Mouse (Mus musculus): ENCODE results near the gene Macrod2. TPM values are rescaled to one million over a fixed set of nuclear protein-coding genes. Genes with fewer than 3 reads are reported as not detected.

Gene Macrod2
- polyA plus RNA-seq, 1 experiment from 2014 or later: 19.9 TPM

GRCm38 (mm10) chr2:141712265-141712664, 1317.2 kb downstream of the Macrod2 start:
- DNase-seq (ENCODE audit: low spot score) (no peak), ATAC-seq (replicated peaks; ENCODE audit: low FRiP score) (no peak)
- H3K36me3 ChIP-seq (ENCODE audit: control insufficient read depth, insufficient read depth, low read length): no peaks in the 10 kb centered on the region
- no peaks in the 10 kb centered on the region for H3K4me1 ChIP-seq (replicated peaks; ENCODE audit: control insufficient read depth, insufficient read depth, low read length)
- 83% methylated on average over 4 of the region's 4 CpGs for WGBS
- H3K27ac ChIP-seq (ENCODE audit: low read depth, low read length): no peak overlapping the region
- H3K4me3 ChIP-seq (ENCODE audit: low read depth, low read length): no peak overlapping the region
- H3K9me3 ChIP-seq (ENCODE audit: control insufficient read depth, low read length): no peaks in the 10 kb centered on the region
- no peak overlapping the region for H3K4me2 ChIP-seq
- H3K9ac ChIP-seq (ENCODE audit: low read depth, low read length): no peak overlapping the region
- H3K27me3 ChIP-seq (replicated peaks; ENCODE audit: control insufficient read depth, insufficient read depth, low read length): no peaks in the 10 kb centered on the region

- Histone ChIP-seq H3K27me3 (replicated peaks; ENCODE audit: control insufficient read depth, insufficient read depth, low read length) (no peaks in the 10 kb centered on the region), H3K9ac (ENCODE audit: low read depth, low read length) (no peak overlapping the region), H3K27ac (ENCODE audit: low read depth, low read length) (no peak overlapping the region), H3K4me2 (no peak overlapping the region), H3K9me3 (ENCODE audit: control insufficient read depth, low read length) (no peaks in the 10 kb centered on the region), H3K4me1 (replicated peaks; ENCODE audit: control insufficient read depth, insufficient read depth, low read length) (no peaks in the 10 kb centered on the region), H3K36me3 (ENCODE audit: control insufficient read depth, insufficient read depth, low read length) (no peaks in the 10 kb centered on the region), H3K4me3 (ENCODE audit: low read depth, low read length) (no peak overlapping the region)
- DNase-seq (ENCODE audit: low spot score): no peak
- WGBS: 79% methylated on average over 3 of the region's 3 CpGs
- ATAC-seq (replicated peaks; ENCODE audit: low FRiP score): no peak
These were observed 1320.0 kb downstream of the Macrod2 start for GRCm38 (mm10) chr2:141715061-141715460.

- Histone ChIP-seq H3K4me3 (ENCODE audit: low read depth, low read length) (no peak overlapping the region), H3K27me3 (replicated peaks; ENCODE audit: control insufficient read depth, insufficient read depth, low read length) (no peaks in the 10 kb centered on the region), H3K9me3 (ENCODE audit: control insufficient read depth, low read length) (no peaks in the 10 kb centered on the region), H3K9ac (ENCODE audit: low read depth, low read length) (no peak overlapping the region), H3K4me1 (replicated peaks; ENCODE audit: control insufficient read depth, insufficient read depth, low read length) (no peaks in the 10 kb centered on the region), H3K36me3 (ENCODE audit: control insufficient read depth, insufficient read depth, low read length) (no peaks in the 10 kb centered on the region), H3K4me2 (no peak overlapping the region), H3K27ac (ENCODE audit: low read depth, low read length) (no peak overlapping the region)
- no peak for DNase-seq (ENCODE audit: low spot score)
- 71% methylated on average over 3 of the region's 3 CpGs for WGBS
- ATAC-seq (replicated peaks; ENCODE audit: low FRiP score): no peak
These were observed 1327.4 kb downstream of the Macrod2 start for GRCm38 (mm10) chr2:141722531-141722930.

GRCm38 (mm10) chr2:141728998-141729397, 1333.9 kb downstream of the Macrod2 start:
- no peak overlapping the region for H3K9ac ChIP-seq (ENCODE audit: low read depth, low read length)
- H3K27me3 ChIP-seq (replicated peaks; ENCODE audit: control insufficient read depth, insufficient read depth, low read length): no peaks in the 10 kb centered on the region
- DNase-seq (ENCODE audit: low spot score): no peak
- 62% methylated on average over 4 of the region's 4 CpGs for WGBS
- no peaks in the 10 kb centered on the region for H3K9me3 ChIP-seq (ENCODE audit: control insufficient read depth, low read length)
- H3K4me3 ChIP-seq (ENCODE audit: low read depth, low read length): no peak overlapping the region
- no peak for ATAC-seq (replicated peaks; ENCODE audit: low FRiP score)
- no peak overlapping the region for H3K4me2 ChIP-seq
- no peaks in the 10 kb centered on the region for H3K4me1 ChIP-seq (replicated peaks; ENCODE audit: control insufficient read depth, insufficient read depth, low read length)
- no peak overlapping the region for H3K27ac ChIP-seq (ENCODE audit: low read depth, low read length)
- no peaks in the 10 kb centered on the region for H3K36me3 ChIP-seq (ENCODE audit: control insufficient read depth, insufficient read depth, low read length)

GRCm38 (mm10) chr2:141736685-141737456, 1341.8 kb downstream of the Macrod2 start:
- H3K9ac ChIP-seq (ENCODE audit: low read depth, low read length): no peak overlapping the region
- WGBS: 80% methylated on average over 5 of the region's 5 CpGs
- ATAC-seq (replicated peaks; ENCODE audit: low FRiP score): no peak

GRCm38 (mm10) chr2:141738702-141739101, 1343.6 kb downstream of the Macrod2 start:
- no peak overlapping the region for H3K4me2 ChIP-seq
- H3K9ac ChIP-seq (ENCODE audit: low read depth, low read length): no peak overlapping the region
- H3K4me3 ChIP-seq (ENCODE audit: low read depth, low read length): no peak overlapping the region
- no peaks in the 10 kb centered on the region for H3K4me1 ChIP-seq (replicated peaks; ENCODE audit: control insufficient read depth, insufficient read depth, low read length)
- H3K36me3 ChIP-seq (ENCODE audit: control insufficient read depth, insufficient read depth, low read length): no peaks in the 10 kb centered on the region
- no peak overlapping the region for H3K27ac ChIP-seq (ENCODE audit: low read depth, low read length)
- no peak for DNase-seq (ENCODE audit: low spot score)
- no peaks in the 10 kb centered on the region for H3K9me3 ChIP-seq (ENCODE audit: control insufficient read depth, low read length)
- H3K27me3 ChIP-seq (replicated peaks; ENCODE audit: control insufficient read depth, insufficient read depth, low read length): no peaks in the 10 kb centered on the region
- 79% methylated on average over 1 of the region's 1 CpGs for WGBS
- ATAC-seq (replicated peaks; ENCODE audit: low FRiP score): no peak

More at GRCm38 (mm10) chr2:141736685-141737456, 1341.8 kb downstream of the Macrod2 start:
- H3K4me3 ChIP-seq (ENCODE audit: low read depth, low read length): no peak overlapping the region
- H3K4me1 ChIP-seq (replicated peaks; ENCODE audit: control insufficient read depth, insufficient read depth, low read length): no peaks in the 10 kb centered on the region
- no peak overlapping the region for H3K27ac ChIP-seq (ENCODE audit: low read depth, low read length)
- H3K9me3 ChIP-seq (ENCODE audit: control insufficient read depth, low read length): no peaks in the 10 kb centered on the region
- H3K27me3 ChIP-seq (replicated peaks; ENCODE audit: control insufficient read depth, insufficient read depth, low read length): no peaks in the 10 kb centered on the region
- no peaks in the 10 kb centered on the region for H3K36me3 ChIP-seq (ENCODE audit: control insufficient read depth, insufficient read depth, low read length)
- no peak for DNase-seq (ENCODE audit: low spot score)
- H3K4me2 ChIP-seq: no peak overlapping the region

- no peaks in the 10 kb centered on the region for H3K4me1 ChIP-seq (replicated peaks; ENCODE audit: control insufficient read depth, insufficient read depth, low read length)
- no peak overlapping the region for H3K9ac ChIP-seq (ENCODE audit: low read depth, low read length)
- no peaks in the 10 kb centered on the region for H3K9me3 ChIP-seq (ENCODE audit: control insufficient read depth, low read length)
- no peak overlapping the region for H3K4me2 ChIP-seq
- H3K4me3 ChIP-seq (ENCODE audit: low read depth, low read length): no peak overlapping the region
- WGBS: 89% methylated on average over 5 of the region's 5 CpGs
- H3K36me3 ChIP-seq (ENCODE audit: control insufficient read depth, insufficient read depth, low read length): no peaks in the 10 kb centered on the region
- no peak overlapping the region for H3K27ac ChIP-seq (ENCODE audit: low read depth, low read length)
- no peak for DNase-seq (ENCODE audit: low spot score)
- no peak for ATAC-seq (replicated peaks; ENCODE audit: low FRiP score)
- H3K27me3 ChIP-seq (replicated peaks; ENCODE audit: control insufficient read depth, insufficient read depth, low read length): no peaks in the 10 kb centered on the region
These were observed 1345.2 kb downstream of the Macrod2 start for GRCm38 (mm10) chr2:141740318-141740717.

- Histone ChIP-seq H3K4me2 (no peak overlapping the region), H3K9me3 (ENCODE audit: control insufficient read depth, low read length) (no peaks in the 10 kb centered on the region), H3K9ac (ENCODE audit: low read depth, low read length) (no peak overlapping the region), H3K4me1 (replicated peaks; ENCODE audit: control insufficient read depth, insufficient read depth, low read length) (no peaks in the 10 kb centered on the region), H3K4me3 (ENCODE audit: low read depth, low read length) (no peak overlapping the region), H3K36me3 (ENCODE audit: control insufficient read depth, insufficient read depth, low read length) (no peaks in the 10 kb centered on the region), H3K27me3 (replicated peaks; ENCODE audit: control insufficient read depth, insufficient read depth, low read length) (no peaks in the 10 kb centered on the region), H3K27ac (ENCODE audit: low read depth, low read length) (no peak overlapping the region)
- 67% methylated on average over 4 of the region's 4 CpGs for WGBS
- ATAC-seq (replicated peaks; ENCODE audit: low FRiP score) (no peak), DNase-seq (ENCODE audit: low spot score) (no peak)
These were observed 1405.1 kb downstream of the Macrod2 start for GRCm38 (mm10) chr2:141800236-141800635.

- no peak for DNase-seq (ENCODE audit: low spot score)
These were observed 1405.8 kb downstream of the Macrod2 start for GRCm38 (mm10) chr2:141800909-141801308.

More at GRCm38 (mm10) chr2:141800909-141801308, 1405.8 kb downstream of the Macrod2 start:
- Histone ChIP-seq H3K27ac (ENCODE audit: low read depth, low read length) (no peak overlapping the region), H3K36me3 (ENCODE audit: control insufficient read depth, insufficient read depth, low read length) (no peaks in the 10 kb centered on the region), H3K9me3 (ENCODE audit: control insufficient read depth, low read length) (no peaks in the 10 kb centered on the region), H3K4me1 (replicated peaks; ENCODE audit: control insufficient read depth, insufficient read depth, low read length) (no peaks in the 10 kb centered on the region), H3K4me3 (ENCODE audit: low read depth, low read length) (no peak overlapping the region), H3K4me2 (no peak overlapping the region), H3K27me3 (replicated peaks; ENCODE audit: control insufficient read depth, insufficient read depth, low read length) (no peaks in the 10 kb centered on the region), H3K9ac (ENCODE audit: low read depth, low read length) (no peak overlapping the region)
- ATAC-seq (replicated peaks; ENCODE audit: low FRiP score): no peak
- 56% methylated on average over 2 of the region's 2 CpGs for WGBS
